8 mouse cellular contexts compared by ENCODE assay signal in the genomic region with DNA sequence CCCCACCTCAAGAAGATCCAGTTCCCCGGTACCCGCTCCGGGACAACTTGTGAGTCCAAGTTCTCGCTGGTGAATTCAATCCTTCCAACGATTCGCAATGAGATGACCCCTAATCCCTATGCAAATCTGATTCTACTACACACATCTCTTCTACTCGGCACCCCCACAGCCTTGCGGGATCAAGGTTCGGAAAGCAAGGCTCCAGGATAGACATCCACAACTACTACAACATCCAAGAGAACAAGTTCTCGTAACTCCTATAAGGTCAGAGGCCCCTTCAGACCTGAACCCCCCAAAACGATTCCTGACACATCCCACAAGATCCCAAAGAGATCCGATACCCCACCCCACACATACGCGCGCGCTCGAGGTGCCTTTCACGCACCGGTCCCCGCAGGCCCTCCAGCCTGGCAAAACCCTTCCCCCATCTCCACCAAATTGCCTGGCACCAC. TPM values are rescaled to one million over a fixed set of nuclear protein-coding genes. Genes with fewer than 3 reads are reported as not detected.
DNase-seq lines count a peak whose midpoint lies in the region; ATAC-seq and TF ChIP-seq lines count a peak whose summit lies in the region.

No protein-coding gene starts in this region.

- H3K27ac ChIP-seq in kidney, embryonic 14.5 days (ENCODE audit: low read depth, low read length) = peak overlapping the region; percentile 91
- peak overlapping the region; percentile 41; the same call in 1 of the 2 replicates for H3K27ac ChIP-seq in MEL (ENCODE audit: control insufficient read depth, low read depth, low read length)
- peak overlapping the region; percentile 72 for H3K27ac ChIP-seq in forebrain, embryonic 13.5 days
- H3K27ac ChIP-seq in limb, embryonic 15.5 days = peak overlapping the region; percentile 98
- peak overlapping the region; percentile 97 for H3K27ac ChIP-seq in stomach, embryonic 16.5 days (ENCODE audit: low read length)

- peak; percentile 0; the same call in 1 of the 2 replicates for ATAC-seq in kidney, embryonic 14.5 days (ENCODE audit: low FRiP score, low TSS enrichment)
- peak; percentile 8; the same call in 1 of the 2 replicates for ATAC-seq in forebrain, embryonic 13.5 days
- no peak for ATAC-seq in limb, embryonic 15.5 days (ENCODE audit: insufficient number of reproducible peaks, low FRiP score, low TSS enrichment, low read depth)
- ATAC-seq in stomach, embryonic 16.5 days (ENCODE audit: insufficient read depth, low FRiP score) = no peak; the same call in 1 of the 2 replicates

- peak overlapping the region; percentile 93 for H3K9ac ChIP-seq in kidney, embryonic 14.5 days (ENCODE audit: low read depth, low read length)
- peak overlapping the region; percentile 81 for H3K9ac ChIP-seq in MEL (ENCODE audit: control insufficient read depth, low read depth, low read length, poor library complexity, severe bottlenecking)
- peak overlapping the region; percentile 90 for H3K9ac ChIP-seq in forebrain, embryonic 13.5 days
- peak overlapping the region; percentile 82 for H3K9ac ChIP-seq in limb, embryonic 15.5 days
- peak overlapping the region; percentile 98 for H3K9ac ChIP-seq in stomach, embryonic 16.5 days (ENCODE audit: low read length)

- H3K27me3 ChIP-seq in kidney, embryonic 14.5 days (ENCODE audit: control insufficient read depth, insufficient read depth, low read length) = no peaks in the 10 kb centered on the region
- no peaks in the 10 kb centered on the region for H3K27me3 ChIP-seq in MEL (ENCODE audit: control insufficient read depth in 1 of 2, insufficient read depth in 2 of 2, low read length in 2 of 2)
- 0 out of 2 replicates have a peak, but pooled peaks cover 2% of the 10 kb centered on the region for H3K27me3 ChIP-seq in forebrain, embryonic 13.5 days
- H3K27me3 ChIP-seq in limb, embryonic 15.5 days = no peaks in the 10 kb centered on the region
- no peaks in the 10 kb centered on the region for H3K27me3 ChIP-seq in stomach, embryonic 16.5 days (ENCODE audit: control insufficient read depth, insufficient read depth, low read length)

- peaks cover 21% of the 10 kb centered on the region for H3K36me3 ChIP-seq in kidney, embryonic 14.5 days (ENCODE audit: control insufficient read depth, insufficient read depth, low read length)
- H3K36me3 ChIP-seq in MEL (ENCODE audit: control insufficient read depth in 1 of 2, insufficient read depth in 2 of 2, low read length in 2 of 2) = no peaks in the 10 kb centered on the region
- H3K36me3 ChIP-seq in forebrain, embryonic 13.5 days (ENCODE audit: poor library complexity, severe bottlenecking) = peaks cover 12% of the 10 kb centered on the region
- peaks cover 17% of the 10 kb centered on the region for H3K36me3 ChIP-seq in limb, embryonic 15.5 days
- H3K36me3 ChIP-seq in stomach, embryonic 16.5 days (ENCODE audit: control insufficient read depth, insufficient read depth, low read length) = 0 out of 2 replicates have a peak, but pooled peaks cover 14% of the 10 kb centered on the region

- peak overlapping the region; percentile 64 for H3K4me2 ChIP-seq in kidney, embryonic 14.5 days (replicated peaks; ENCODE audit: low read depth, low read length)
- peak overlapping the region; percentile 97 for H3K4me2 ChIP-seq in forebrain, embryonic 13.5 days
- peak overlapping the region; percentile 84 for H3K4me2 ChIP-seq in limb, embryonic 15.5 days
- peak overlapping the region; percentile 82 for H3K4me2 ChIP-seq in stomach, embryonic 16.5 days (ENCODE audit: low read depth, low read length)

- no peak for TF ChIP-seq CTCF in MEL (IDR thresholded peaks at IDR 0.05 in 2 of 3, conservative IDR thresholded peaks at IDR 0.05 in 1 of 3; ENCODE audit: control insufficient read depth in 1 of 3, insufficient read depth in 1 of 3, low read depth in 2 of 3, low read length in 3 of 3, poor library complexity in 1 of 3, severe bottlenecking in 1 of 3)

- TF ChIP-seq POLR2A in MEL (IDR thresholded peaks at IDR 0.05; ENCODE audit: control insufficient read depth in 1 of 2, insufficient read depth in 1 of 2, low read depth in 1 of 2, low read length in 2 of 2, poor library complexity in 1 of 2) = no peak

- no peak for TF ChIP-seq EP300 in MEL (IDR thresholded peaks at IDR 0.05; ENCODE audit: low read depth in 1 of 2, low read length in 2 of 2)

- no peaks in the 10 kb centered on the region for H3K9me3 ChIP-seq in kidney, embryonic 14.5 days (ENCODE audit: control insufficient read depth, low read length)
- no peaks in the 10 kb centered on the region for H3K9me3 ChIP-seq in MEL (replicated peaks; ENCODE audit: insufficient read depth, low read length)
- H3K9me3 ChIP-seq in forebrain, embryonic 13.5 days (replicated peaks) = no peaks in the 10 kb centered on the region
- H3K9me3 ChIP-seq in limb, embryonic 15.5 days = no peaks in the 10 kb centered on the region
- H3K9me3 ChIP-seq in stomach, embryonic 16.5 days (replicated peaks; ENCODE audit: control insufficient read depth, low read length) = no peaks in the 10 kb centered on the region

- H3K79me2 ChIP-seq in MEL (ENCODE audit: control insufficient read depth, insufficient read depth, low read length, poor library complexity) = peaks cover 3% of the 10 kb centered on the region; the same call in 1 of the 2 replicates

- DNase-seq in kidney, adult 18-20 months = no peak
- peak; percentile 61 for DNase-seq in MEL (ENCODE audit: low read depth, low spot score)
- no peak for DNase-seq in spleen, adult 12 weeks (ENCODE audit: low spot score)
- no peak for DNase-seq in cerebellum, postnatal 10 days

- under 1% methylated on average over 20 of the region's 20 CpGs for WGBS in kidney, embryonic 14.5 days
- WGBS in forebrain, embryonic 13.5 days = under 1% methylated on average over 20 of the region's 20 CpGs
- WGBS in limb, embryonic 15.5 days = under 1% methylated on average over 20 of the region's 20 CpGs
- under 1% methylated on average over 20 of the region's 20 CpGs for WGBS in stomach, embryonic 16.5 days

- no peak for TF ChIP-seq RAD21 in MEL (IDR thresholded peaks at IDR 0.05; ENCODE audit: low read depth, low read length)

- H3K4me1 ChIP-seq in kidney, embryonic 14.5 days (ENCODE audit: control insufficient read depth, insufficient read depth, low read length) = peaks cover 17% of the 10 kb centered on the region; the same call in 1 of the 2 replicates
- H3K4me1 ChIP-seq in MEL (ENCODE audit: control insufficient read depth in 1 of 2, insufficient read depth in 2 of 2, low read length in 2 of 2) = 0 out of 4 replicates have a peak, but pooled peaks cover 0 to 5% of the 10 kb centered on the region in 2 experiments
- peaks cover 50% of the 10 kb centered on the region for H3K4me1 ChIP-seq in forebrain, embryonic 13.5 days
- H3K4me1 ChIP-seq in limb, embryonic 15.5 days = peaks cover 31% of the 10 kb centered on the region
- peaks cover 28% of the 10 kb centered on the region for H3K4me1 ChIP-seq in stomach, embryonic 16.5 days (ENCODE audit: control insufficient read depth, insufficient read depth, low read length)

- H3K4me3 ChIP-seq in kidney, embryonic 14.5 days (ENCODE audit: low read length) = peak overlapping the region; percentile 83
- H3K4me3 ChIP-seq in MEL (ENCODE audit: control insufficient read depth in 1 of 2, insufficient read depth in 1 of 2, low read depth in 2 of 2, low read length in 2 of 2) = peak overlapping the region; percentile 69 to 100
- H3K4me3 ChIP-seq in forebrain, embryonic 13.5 days = peak overlapping the region; percentile 71
- H3K4me3 ChIP-seq in limb, embryonic 15.5 days = peak overlapping the region; percentile 85
- H3K4me3 ChIP-seq in stomach, embryonic 16.5 days (replicated peaks; ENCODE audit: low read length) = peak overlapping the region; percentile 94

RNA-seq across cellular contexts. Expression of a gene that starts 0.8 kb away (rescaled TPM):
- polyA plus RNA-seq in kidney, embryonic 14.5 days (2014; fragmentation: Nextera tagmentation; extraction: Ambion mirVana) = 24.6 and 45.8 TPM in 2 replicates
- 9.5 and 11.7 TPM in 2 replicates for total RNA-seq in MEL (2012; rRNA removed)
- 10 to 100 TPM in 1 of 2 experiments, not detected in 1; 31.3 TPM for polyA plus RNA-seq in MEL (2012; ENCODE audit: insufficient read depth in 1 of 2, insufficient read length in 2 of 2, low read depth in 1 of 2, low replicate concordance in 2 of 2, missing spikeins in 1 of 2)
- polyA plus RNA-seq in forebrain, embryonic 13.5 days (2015; fragmentation: Nextera tagmentation; extraction: Ambion mirVana) = 23.9 and 31.8 TPM in 2 replicates
- 49.4 and 56.6 TPM in 2 replicates for polyA plus RNA-seq in limb, embryonic 15.5 days (2015; fragmentation: Nextera tagmentation; extraction: Ambion mirVana)
- 27.8 and 34.1 TPM in 2 replicates for polyA plus RNA-seq in stomach, embryonic 16.5 days (2015; fragmentation: Nextera tagmentation; extraction: Ambion mirVana)

RNA-seq across cellular contexts. Expression of a gene that starts 19.1 kb away (rescaled TPM):
- not detected in 2 replicates for polyA plus RNA-seq in kidney, embryonic 14.5 days (2014; fragmentation: Nextera tagmentation; extraction: Ambion mirVana)
- total RNA-seq in MEL (2012; rRNA removed) = not detected in 2 replicates
- polyA plus RNA-seq in MEL (2012; ENCODE audit: insufficient read depth in 1 of 2, insufficient read length in 2 of 2, low read depth in 1 of 2, low replicate concordance in 2 of 2, missing spikeins in 1 of 2) = not detected
- 0.10 TPM in 1 of 2 replicates, not detected in the other for polyA plus RNA-seq in forebrain, embryonic 13.5 days (2015; fragmentation: Nextera tagmentation; extraction: Ambion mirVana)
- polyA plus RNA-seq in limb, embryonic 15.5 days (2015; fragmentation: Nextera tagmentation; extraction: Ambion mirVana) = 0.14 and 0.23 TPM in 2 replicates
- polyA plus RNA-seq in stomach, embryonic 16.5 days (2015; fragmentation: Nextera tagmentation; extraction: Ambion mirVana) = 2.0 and 2.6 TPM in 2 replicates

RNA-seq across cellular contexts. Expression of a gene that starts 19.8 kb away (rescaled TPM):
- polyA plus RNA-seq in kidney, embryonic 14.5 days (2014; fragmentation: Nextera tagmentation; extraction: Ambion mirVana) = 1.6 and 1.9 TPM in 2 replicates
- not detected in 2 replicates for total RNA-seq in MEL (2012; rRNA removed)
- not detected for polyA plus RNA-seq in MEL (2012; ENCODE audit: insufficient read depth in 1 of 2, insufficient read length in 2 of 2, low read depth in 1 of 2, low replicate concordance in 2 of 2, missing spikeins in 1 of 2)
- polyA plus RNA-seq in forebrain, embryonic 13.5 days (2015; fragmentation: Nextera tagmentation; extraction: Ambion mirVana) = 0.67 and 0.75 TPM in 2 replicates
- 3.8 and 5.6 TPM in 2 replicates for polyA plus RNA-seq in limb, embryonic 15.5 days (2015; fragmentation: Nextera tagmentation; extraction: Ambion mirVana)
- 1.8 and 2.0 TPM in 2 replicates for polyA plus RNA-seq in stomach, embryonic 16.5 days (2015; fragmentation: Nextera tagmentation; extraction: Ambion mirVana)

RNA-seq across cellular contexts. Expression of a gene that starts 26.3 kb away (rescaled TPM):
- 71.4 and 91.0 TPM in 2 replicates for polyA plus RNA-seq in kidney, embryonic 14.5 days (2014; fragmentation: Nextera tagmentation; extraction: Ambion mirVana)
- total RNA-seq in MEL (2012; rRNA removed) = 68.7 and 73.3 TPM in 2 replicates
- polyA plus RNA-seq in MEL (2012; ENCODE audit: insufficient read depth in 1 of 2, insufficient read length in 2 of 2, low read depth in 1 of 2, low replicate concordance in 2 of 2, missing spikeins in 1 of 2) = 100 to 1,000 TPM in 1 of 2 experiments, not detected in 1; 103 TPM
- polyA plus RNA-seq in forebrain, embryonic 13.5 days (2015; fragmentation: Nextera tagmentation; extraction: Ambion mirVana) = 95.4 and 106 TPM in 2 replicates
- 54.5 and 56.5 TPM in 2 replicates for polyA plus RNA-seq in limb, embryonic 15.5 days (2015; fragmentation: Nextera tagmentation; extraction: Ambion mirVana)
- 55.9 and 57.7 TPM in 2 replicates for polyA plus RNA-seq in stomach, embryonic 16.5 days (2015; fragmentation: Nextera tagmentation; extraction: Ambion mirVana)

RNA-seq across cellular contexts. Expression of a gene that starts 33.4 kb away (rescaled TPM):
- polyA plus RNA-seq in kidney, embryonic 14.5 days (2014; fragmentation: Nextera tagmentation; extraction: Ambion mirVana) = 27.3 and 30.4 TPM in 2 replicates
- 0.12 TPM in 1 of 2 replicates, not detected in the other for total RNA-seq in MEL (2012; rRNA removed)
- polyA plus RNA-seq in MEL (2012; ENCODE audit: insufficient read depth in 1 of 2, insufficient read length in 2 of 2, low read depth in 1 of 2, low replicate concordance in 2 of 2, missing spikeins in 1 of 2) = under 1 TPM in 1 of 2 experiments, not detected in 1; 0.07 TPM
- 8.6 and 20.1 TPM in 2 replicates for polyA plus RNA-seq in forebrain, embryonic 13.5 days (2015; fragmentation: Nextera tagmentation; extraction: Ambion mirVana)
- polyA plus RNA-seq in limb, embryonic 15.5 days (2015; fragmentation: Nextera tagmentation; extraction: Ambion mirVana) = 0.61 and 0.65 TPM in 2 replicates
- 9.2 and 14.3 TPM in 2 replicates for polyA plus RNA-seq in stomach, embryonic 16.5 days (2015; fragmentation: Nextera tagmentation; extraction: Ambion mirVana)

Comparison
In these comparisons a context has a peak if more than half of its experiments do, and no peak if none do; other contexts are left out.
1. ATAC-seq: peak in kidney, embryonic 14.5 days (single experiment) and forebrain, embryonic 13.5 days (single experiment); none in limb, embryonic 15.5 days (single experiment) and stomach, embryonic 16.5 days (single experiment).
2. H3K27ac ChIP-seq: peak in every context shown above with its lines; median percentile 98 in limb, embryonic 15.5 days; 97 in stomach, embryonic 16.5 days; 91 in kidney, embryonic 14.5 days; 72 in forebrain, embryonic 13.5 days; 41 in MEL.
3. Peak in every context shown above with its lines, with median percentiles within 50 percentile points of each other: H3K4me2 ChIP-seq, H3K4me3 ChIP-seq and H3K9ac ChIP-seq.